Mouse (Mus musculus) midbrain, embryonic 14.5 days (tissue): ENCODE measurements around the gene Zwint. TPM values are rescaled to one million over a fixed set of nuclear protein-coding genes. Genes with fewer than 3 reads are reported as not detected.

Experiments
- ATAC-seq: fragments of 200-750 bp; cut with Nextera tagmentation; 2 replicates; pipeline ENCODE4 v1.8.0; 2017; ENCODE audit warnings: moderate number of reproducible peaks, moderate library complexity; ENCODE audit not compliant: low FRiP score, low TSS enrichment
- DNase-seq: peaks from one replicate; pipeline ENCODE4 v3.0.0-alpha.2; 2015
- H3K27ac ChIP-seq: fragments of 300-500 bp; sonication (generic); replicated peaks from 2 replicates; pipeline ENCODE4 v1.5.1; 2014; ENCODE audit warnings: mild to moderate bottlenecking, low read depth, low read length, moderate library complexity
- H3K27me3 ChIP-seq: fragments of 300-500 bp; sonication (generic); 2 replicates; pipeline ENCODE4 v1.6.1; 2014; ENCODE audit warnings: low read length, control low read depth, mixed read lengths; ENCODE audit not compliant: control insufficient read depth, insufficient read depth
- H3K36me3 ChIP-seq: fragments of 300-500 bp; sonication (generic); 2 replicates; pipeline ENCODE4 v1.6.1; 2014; ENCODE audit warnings: low read length, control low read depth; ENCODE audit not compliant: control insufficient read depth, insufficient read depth
- H3K4me1 ChIP-seq: fragments of 300-500 bp; sonication (generic); 2 replicates; pipeline ENCODE4 v1.6.1; 2014; ENCODE audit warnings: mild to moderate bottlenecking, antibody characterized with exemption, low read length, control low read depth; ENCODE audit not compliant: control insufficient read depth, insufficient read depth
- H3K4me2 ChIP-seq: fragments of 300-500 bp; sonication (generic); 2 replicates; pipeline ENCODE4 v1.6.1; 2014; ENCODE audit warnings: mild to moderate bottlenecking, low read length, moderate library complexity
- H3K4me3 ChIP-seq: fragments of 300-500 bp; sonication (generic); replicated peaks from 2 replicates; pipeline ENCODE4 v1.5.1; 2014; ENCODE audit warnings: low read depth, low read length
- H3K9ac ChIP-seq: fragments of 300-500 bp; sonication (generic); replicated peaks from 2 replicates; pipeline ENCODE4 v1.6.1; 2014; ENCODE audit warnings: mild to moderate bottlenecking, low read length, moderate library complexity
- H3K9me3 ChIP-seq: fragments of 300-500 bp; sonication (generic); 2 replicates; pipeline ENCODE4 v1.6.1; 2016; ENCODE audit warnings: low read length, control low read depth, mixed read lengths; ENCODE audit not compliant: control insufficient read depth
- WGBS: fragments of 180-500 bp; shearing (Covaris S2); extraction: QIAGEN DNeasy Blood & Tissue Kit; methylation state at CpG from one replicate; pipeline ENCODE4 v1.1.7; 2014; 5-methylcytosine and 5-hydroxymethylcytosine counted together
- polyA plus RNA-seq: library from polyadenylated mRNA; unstranded; fragments of >200 nt; fragmentation: Nextera tagmentation; extraction: Ambion mirVana; gene quantifications from 2 replicates; pipeline ENCODE4 v1.2.1, GENCODE M21; 2014

Zwint gene
- polyA plus RNA-seq, result 771 and 783 TPM in 2 replicates

DNA sequence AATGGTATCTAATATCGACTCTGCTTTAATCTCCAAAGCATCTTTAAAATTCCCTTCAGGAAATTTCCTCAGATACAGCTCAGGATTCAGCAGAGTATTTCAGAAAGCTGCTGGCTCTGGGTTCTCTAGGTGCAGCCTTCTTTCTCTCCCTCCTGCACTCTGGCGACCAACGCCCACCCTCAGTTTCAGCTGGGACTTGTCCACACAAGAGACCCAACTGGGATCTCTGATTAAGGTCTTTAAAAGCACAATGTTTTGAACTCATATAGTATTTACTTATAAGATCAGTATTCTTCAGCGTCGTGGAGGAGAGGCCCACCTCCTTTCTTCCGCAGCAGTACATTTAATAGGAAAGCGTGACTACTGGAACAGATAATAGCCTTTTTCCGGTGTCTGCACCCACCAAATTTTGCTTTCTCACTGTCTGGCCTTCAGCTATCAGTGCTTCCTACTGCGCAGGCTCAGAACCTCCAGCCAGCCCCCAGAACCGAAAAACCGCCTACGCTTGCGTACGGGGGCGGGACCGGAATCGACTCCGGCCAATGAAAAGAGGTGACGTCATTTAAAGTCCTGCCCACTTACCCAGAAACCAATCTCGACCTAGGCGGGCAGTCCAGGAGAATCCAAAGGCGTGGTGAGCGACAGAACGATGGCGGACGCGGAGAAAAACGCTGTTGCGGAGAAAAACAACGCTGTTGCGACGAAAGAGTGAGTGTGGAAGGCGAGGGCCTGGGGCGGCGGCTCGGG lies at the start of gene Zwint:
TSS of gene Zwint (plus strand) at position 576 of the 747 bp plus-strand sequence.
- Histone ChIP-seq H3K4me2 (peak within 1 kb of the TSS; percentile 76), H3K9ac (peak within 1 kb of the TSS; percentile 82), H3K9me3 (no peaks in the 10 kb centered on the region), H3K36me3 (peaks cover 36% of the 10 kb centered on the region), H3K4me3 (peak within 1 kb of the TSS; percentile 66), H3K4me1 (peaks cover 17% of the 10 kb centered on the region), H3K27me3 (no peaks in the 10 kb centered on the region), H3K27ac (peak within 1 kb of the TSS; percentile 93)
- WGBS, result 2% methylated on average over 36 of the region's 36 CpGs
- DNase-seq (peak; percentile 99), ATAC-seq (peak; percentile 98)

DNA sequence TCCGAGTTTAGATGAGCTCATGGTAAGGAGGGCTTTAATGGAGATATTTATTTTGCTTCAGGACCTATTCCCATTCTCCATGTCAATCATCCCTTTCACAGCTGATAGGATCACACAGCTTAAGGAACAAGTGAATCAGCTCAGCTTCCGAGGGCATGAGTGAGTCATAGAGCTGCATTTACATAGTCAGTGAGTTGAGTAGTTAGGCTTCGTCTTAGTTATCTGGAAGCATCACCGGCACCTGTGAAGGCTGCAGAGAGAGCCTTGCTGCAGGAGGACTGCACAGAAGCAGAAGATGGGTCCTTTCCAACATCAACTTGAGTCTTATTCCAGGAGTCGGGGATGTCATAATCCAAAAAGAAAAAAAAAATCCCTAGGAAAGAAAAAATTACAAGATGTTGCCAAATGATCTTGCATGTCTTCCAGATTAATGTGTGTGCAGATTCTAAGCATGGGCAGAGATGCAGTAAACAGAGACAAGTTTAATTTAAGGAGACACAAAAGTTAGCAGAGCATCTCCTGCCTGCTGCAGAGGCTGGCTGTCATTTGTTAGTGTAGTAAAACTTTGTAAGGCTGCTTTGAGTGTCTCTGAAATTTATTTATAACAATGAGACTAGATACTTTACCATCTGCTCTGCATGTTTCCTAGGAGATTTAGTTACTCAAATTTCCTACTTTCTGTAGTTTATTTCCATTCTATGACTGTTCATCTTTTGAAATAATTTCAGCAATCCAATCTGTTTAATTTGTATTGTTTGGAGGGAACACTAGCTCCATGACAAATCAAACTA lies 41.3 kb upstream of the Zwint start:
- no peak for ATAC-seq
- 78% methylated on average over 5 of the region's 5 CpGs for WGBS

DNA sequence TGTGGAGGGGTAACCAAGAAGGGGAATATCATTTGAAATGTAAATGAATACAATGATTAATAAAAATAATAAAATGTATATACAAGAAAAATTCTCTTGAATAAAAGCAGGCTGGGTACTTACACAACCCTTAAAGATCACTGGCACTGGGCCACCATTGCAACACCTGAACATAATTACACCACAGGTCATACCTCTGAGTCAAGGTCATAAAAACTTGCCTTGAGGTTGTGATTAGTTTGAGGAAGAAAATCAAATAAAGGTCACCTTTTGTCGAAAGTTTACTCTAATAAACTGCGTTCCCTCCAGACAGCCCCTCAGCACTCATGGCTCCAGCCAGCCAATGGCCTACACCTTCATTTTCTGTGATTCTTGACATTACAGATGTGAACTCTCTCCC lies 38.5 kb upstream of the Zwint start:
- DNase-seq (no peak), ATAC-seq (no peak)
- 92% methylated on average over 2 of the region's 2 CpGs for WGBS
- Histone ChIP-seq H3K9me3 (no peaks in the 10 kb centered on the region; the same call in 1 of the 2 replicates), H3K9ac (no peak overlapping the region), H3K36me3 (no peaks in the 10 kb centered on the region), H3K27me3 (no peaks in the 10 kb centered on the region), H3K4me2 (no peak overlapping the region), H3K4me1 (no peaks in the 10 kb centered on the region), H3K27ac (no peak overlapping the region), H3K4me3 (no peak overlapping the region)

More for the DNA sequence above, 41.3 kb upstream of the Zwint start:
- Histone ChIP-seq H3K27me3 (no peaks in the 10 kb centered on the region), H3K9me3 (no peaks in the 10 kb centered on the region; the same call in 1 of the 2 replicates), H3K4me2 (no peak overlapping the region), H3K9ac (no peak overlapping the region), H3K4me1 (no peaks in the 10 kb centered on the region), H3K27ac (no peak overlapping the region), H3K36me3 (no peaks in the 10 kb centered on the region), H3K4me3 (no peak overlapping the region)
- no peak for DNase-seq

DNA sequence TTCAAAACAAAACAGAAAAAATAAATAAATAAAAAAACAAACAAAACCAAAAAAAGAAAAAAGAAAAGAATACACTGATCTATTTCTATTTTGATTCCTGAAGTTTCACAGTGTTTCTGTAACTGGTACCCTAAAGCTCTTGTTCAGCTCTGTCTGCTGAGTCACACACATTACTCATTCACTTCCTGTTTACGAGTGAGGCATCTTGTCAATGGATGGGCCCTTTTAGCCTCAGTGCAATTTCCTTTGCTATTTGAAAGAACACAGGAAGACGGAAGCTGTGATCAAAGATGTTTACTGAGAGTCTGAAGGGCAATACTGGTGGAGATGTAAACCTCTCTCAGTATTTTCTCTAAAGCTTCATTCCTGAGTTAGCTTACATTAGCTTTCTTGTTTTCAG lies 34.1 kb upstream of the Zwint start:
- Histone ChIP-seq H3K27me3 (no peaks in the 10 kb centered on the region), H3K9ac (no peak overlapping the region), H3K27ac (no peak overlapping the region), H3K4me2 (no peak overlapping the region), H3K4me1 (no peaks in the 10 kb centered on the region), H3K36me3 (no peaks in the 10 kb centered on the region), H3K4me3 (no peak overlapping the region), H3K9me3 (no peaks in the 10 kb centered on the region; the same call in 1 of the 2 replicates)
- no peak for DNase-seq
- 85% methylated on average over 2 of the region's 2 CpGs for WGBS
- ATAC-seq, result no peak

DNA sequence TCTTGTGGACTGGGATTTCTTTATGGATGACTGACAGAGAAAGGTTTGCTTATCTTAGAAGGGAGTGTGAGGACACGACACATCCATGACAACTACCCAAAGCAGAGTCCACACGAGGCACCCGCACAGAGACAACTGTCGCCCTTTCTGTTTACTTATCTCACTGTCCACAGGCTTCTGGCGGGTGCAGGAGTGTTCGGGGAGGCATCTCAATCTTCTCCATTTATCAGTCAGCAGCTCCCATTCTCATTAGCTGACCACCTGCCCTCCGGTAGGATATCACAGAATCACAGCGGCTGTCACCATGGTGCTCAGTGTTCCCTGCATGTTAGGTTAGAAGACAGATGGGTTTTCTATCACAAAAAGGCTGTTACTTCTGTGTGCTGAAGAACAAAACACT lies 31.1 kb upstream of the Zwint start:
- no peak overlapping the region for H3K4me2 ChIP-seq
- no peaks in the 10 kb centered on the region for H3K4me1 ChIP-seq
- H3K27me3 ChIP-seq, result no peaks in the 10 kb centered on the region
- no peak for ATAC-seq
- H3K4me3 ChIP-seq, result no peak overlapping the region
- no peak for DNase-seq
- 72% methylated on average over 8 of the region's 8 CpGs for WGBS
- H3K36me3 ChIP-seq, result no peaks in the 10 kb centered on the region
- no peak overlapping the region for H3K27ac ChIP-seq
- H3K9me3 ChIP-seq, result no peaks in the 10 kb centered on the region
- no peak overlapping the region for H3K9ac ChIP-seq

DNA sequence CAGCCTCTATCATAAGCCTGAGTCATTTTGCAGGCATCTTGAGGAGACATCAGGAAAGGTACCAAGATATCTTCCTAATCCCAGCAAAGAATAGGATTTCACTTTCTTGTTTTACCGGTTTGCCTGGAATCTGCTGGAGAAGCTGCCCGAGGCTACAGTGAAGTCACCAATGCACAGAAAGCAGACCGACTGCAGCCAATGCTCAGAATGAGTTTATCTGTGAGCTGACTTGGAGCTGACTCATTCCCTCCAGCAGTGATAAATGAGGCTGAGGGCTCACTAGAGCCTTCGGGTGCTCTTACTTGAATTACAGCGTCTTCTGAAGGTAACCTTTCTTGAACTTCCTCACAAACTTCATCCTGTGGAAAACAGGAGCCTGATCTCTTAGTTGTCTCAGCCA lies 20.5 kb upstream of the Zwint start:
- Histone ChIP-seq H3K4me2 (no peak overlapping the region), H3K36me3 (no peaks in the 10 kb centered on the region), H3K27me3 (no peaks in the 10 kb centered on the region), H3K9me3 (no peaks in the 10 kb centered on the region), H3K27ac (no peak overlapping the region), H3K4me3 (no peak overlapping the region), H3K4me1 (no peaks in the 10 kb centered on the region), H3K9ac (no peak overlapping the region)
- no peak for ATAC-seq
- WGBS, result 83% methylated on average over 5 of the region's 5 CpGs
- DNase-seq, result no peak

DNA sequence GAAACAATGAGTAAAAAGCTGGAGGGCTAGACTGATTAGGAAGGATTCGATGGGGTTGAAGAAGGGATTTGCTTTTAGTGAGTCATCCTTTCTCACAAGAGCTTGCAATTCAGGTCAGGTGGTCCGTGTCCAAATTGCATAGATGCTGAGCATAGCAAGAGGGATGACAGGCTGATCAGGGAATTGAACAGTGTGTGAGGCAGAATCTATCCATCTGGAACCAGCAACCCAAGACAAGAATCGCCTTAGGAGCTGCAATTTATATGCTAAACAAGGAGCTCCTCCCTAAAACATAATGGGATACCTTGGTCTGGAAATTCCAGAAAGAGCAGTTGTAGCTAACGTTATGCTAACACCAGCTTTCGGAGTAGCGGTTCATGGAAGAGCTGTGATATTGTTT lies 3.8 kb upstream of the Zwint start:
- Histone ChIP-seq H3K9ac (no peak overlapping the region), H3K9me3 (no peaks in the 10 kb centered on the region), H3K36me3 (0 out of 2 replicates have a peak, but pooled peaks cover under 1% of the 10 kb centered on the region), H3K4me2 (0 out of 2 replicates have a peak overlapping the region, but pooled peaks have one; percentile 7), H3K4me1 (peaks cover 7% of the 10 kb centered on the region), H3K4me3 (no peak overlapping the region), H3K27ac (no peak overlapping the region), H3K27me3 (no peaks in the 10 kb centered on the region)
- ATAC-seq (no peak), DNase-seq (no peak)
- 23% methylated on average over 6 of the region's 6 CpGs for WGBS

DNA sequence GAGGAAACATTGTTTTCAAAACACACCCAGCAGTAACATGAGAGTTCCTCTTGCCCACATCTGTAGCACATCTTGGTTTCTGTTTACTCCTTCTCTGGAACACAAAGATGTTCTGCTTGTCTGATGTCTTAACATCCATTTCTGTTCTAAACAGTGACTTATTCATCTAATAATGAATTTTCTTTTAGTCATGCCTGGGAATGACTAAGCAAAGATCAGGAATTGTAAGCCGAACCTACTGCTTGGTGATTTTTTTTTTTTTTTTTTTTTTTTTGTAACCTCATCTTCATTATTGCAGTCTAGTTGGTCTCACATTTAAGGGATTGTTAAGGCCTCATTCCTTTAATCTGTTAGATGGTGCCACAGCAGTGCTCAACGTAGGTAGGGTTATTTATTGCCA lies 848 bp upstream of the Zwint start:
- Histone ChIP-seq H3K27me3 (no peaks in the 10 kb centered on the region), H3K9ac (no peak overlapping the region), H3K4me1 (peaks cover 17% of the 10 kb centered on the region), H3K27ac (peak overlapping the region; percentile 91), H3K9me3 (no peaks in the 10 kb centered on the region), H3K36me3 (peaks cover 30% of the 10 kb centered on the region), H3K4me3 (peak overlapping the region; percentile 66; the same call in 1 of the 2 replicates), H3K4me2 (peak overlapping the region; percentile 61)
- ATAC-seq, result no peak
- no peak for DNase-seq
- WGBS, result 81% methylated on average over 2 of the region's 2 CpGs
